Mouse (Mus musculus) myocyte (in vitro differentiated cells): ENCODE data around the gene Gxylt1. TPM values are rescaled to one million over a fixed set of nuclear protein-coding genes. Genes with fewer than 3 reads are reported as not detected.

ENCODE experiments used
- H3K27me3 ChIP-seq: one replicate; pipeline ENCODE4 v1.6.1; 2011; ENCODE audit not compliant: control insufficient read depth, insufficient read depth, insufficient read length
- H3K36me3 ChIP-seq: one replicate; pipeline ENCODE4 v1.6.1; 2011; ENCODE audit not compliant: control insufficient read depth, insufficient read depth
- H3K4me2 ChIP-seq: one replicate; pipeline ENCODE4 v1.6.1; 2011; ENCODE audit warnings: low read depth, control low read depth
- H3K4me3 ChIP-seq: one replicate; pipeline ENCODE4 v1.5.1; 2011; ENCODE audit warnings: mild to moderate bottlenecking, control low read depth, moderate library complexity
- H3K79me2 ChIP-seq: one replicate; pipeline ENCODE4 v1.6.1; 2011; ENCODE audit not compliant: control insufficient read depth, insufficient read depth
- H3ac ChIP-seq: one replicate; pipeline ENCODE4 v1.6.1; 2011; ENCODE audit not compliant: control insufficient read depth, insufficient read length
- CEBPB ChIP-seq: IDR thresholded peaks from 2 replicates; pipeline ENCODE4 v1.6.1; 2011; ENCODE audit warnings: mild to moderate bottlenecking, moderate library complexity; ENCODE audit not compliant: poor library complexity, insufficient read depth, severe bottlenecking
- E2F4 ChIP-seq: IDR thresholded peaks from one replicate; pipeline ENCODE4 v1.6.1; 2011; ENCODE audit warnings: mild to moderate bottlenecking, control low read depth, moderate library complexity; ENCODE audit not compliant: insufficient read depth
- MAX ChIP-seq: IDR thresholded peaks from one replicate; pipeline ENCODE4 v1.6.1; 2011; ENCODE audit warnings: low read depth, mild to moderate bottlenecking, control low read depth
- MYOD1 ChIP-seq, 3 experiments: IDR thresholded peaks; one replicate each; pipeline ENCODE4 v1.6.1; 2011; ENCODE audit warnings: control low read depth in 2 of 3, low read depth in 2 of 3, mild to moderate bottlenecking in 2 of 3, moderate library complexity in 1 of 3; ENCODE audit not compliant: insufficient read length in 2 of 3, control insufficient read depth in 1 of 3
- MYOG ChIP-seq, 3 experiments: IDR thresholded peaks; one replicate each; pipeline ENCODE4 v1.6.1; 2011; ENCODE audit warnings: control low read depth in 2 of 3, low read depth in 2 of 3, mild to moderate bottlenecking in 2 of 3; ENCODE audit not compliant: insufficient read length in 2 of 3, control insufficient read depth in 1 of 3, insufficient read depth in 1 of 3
- POLR2A ChIP-seq: IDR thresholded peaks from one replicate; pipeline ENCODE4 v1.6.1; 2011; ENCODE audit warnings: low read depth, mild to moderate bottlenecking, control low read depth, moderate library complexity; ENCODE audit not compliant: insufficient read length
- POLR2AphosphoS2 ChIP-seq: IDR thresholded peaks from one replicate; pipeline ENCODE4 v1.6.1; 2011; ENCODE audit warnings: low read depth, control low read depth; ENCODE audit not compliant: insufficient read length
- REST ChIP-seq: IDR thresholded peaks from one replicate; pipeline ENCODE4 v1.6.1; 2011; ENCODE audit warnings: mild to moderate bottlenecking, control low read depth, moderate library complexity; ENCODE audit not compliant: insufficient read depth, insufficient read length
- SRF ChIP-seq: IDR thresholded peaks from one replicate; pipeline ENCODE4 v1.6.1; 2011; ENCODE audit warnings: low read depth; ENCODE audit not compliant: control insufficient read depth, insufficient read length
- TCF12 ChIP-seq: IDR thresholded peaks from one replicate; pipeline ENCODE4 v1.6.1; 2011; ENCODE audit warnings: mild to moderate bottlenecking, control low read depth; ENCODE audit not compliant: poor library complexity, insufficient read depth, severe bottlenecking
- TCF3 ChIP-seq: IDR thresholded peaks from one replicate; pipeline ENCODE4 v1.6.1; 2011; ENCODE audit warnings: low read depth, control low read depth; ENCODE audit not compliant: insufficient read length
- USF1 ChIP-seq: IDR thresholded peaks from one replicate; pipeline ENCODE4 v1.6.1; 2011; ENCODE audit warnings: low read depth, mild to moderate bottlenecking, control low read depth, moderate library complexity
- polyA plus RNA-seq: library from polyadenylated mRNA; unstranded; fragments of >200 nt; fragmentation: generic; extraction: Trizol; gene quantifications from one replicate; pipeline ENCODE4 v1.2.1, GENCODE M21; 2012; ENCODE audit warnings: missing spikeins

Gxylt1 gene
- polyA plus RNA-seq, 1 experiment, result 3.6 TPM

GRCm38 (mm10) chr15:93228375-93228774 is 46.6 kb downstream of the Gxylt1 start:
- no peak overlapping the region for H3ac ChIP-seq
- H3K4me3 ChIP-seq, result no peak overlapping the region
- H3K4me2 ChIP-seq, result no peak overlapping the region
- no peaks in the 10 kb centered on the region for H3K36me3 ChIP-seq
- peaks cover 4% of the 10 kb centered on the region for H3K27me3 ChIP-seq
- TF ChIP-seq POLR2AphosphoS2 (no peak), E2F4 (no peak), MAX (no peak), REST (no peak), POLR2A (no peak), MYOG (IDR thresholded peaks at IDR 0.05; ENCODE audit: control insufficient read depth in 1 of 3, insufficient read depth in 1 of 3, insufficient read length in 2 of 3, low read depth in 2 of 3) (no peak)
- no peaks in the 10 kb centered on the region for H3K79me2 ChIP-seq

GRCm38 (mm10) chr15:93227764-93228079 is 47.3 kb downstream of the Gxylt1 start:
- Histone ChIP-seq H3ac (no peak overlapping the region), H3K79me2 (no peaks in the 10 kb centered on the region)

GRCm38 (mm10) chr15:93226930-93227763 is 47.8 kb downstream of the Gxylt1 start:
- Histone ChIP-seq H3K4me2 (no peak overlapping the region), H3K4me3 (no peak overlapping the region), H3K79me2 (no peaks in the 10 kb centered on the region), H3K27me3 (peaks cover 4% of the 10 kb centered on the region), H3K36me3 (no peaks in the 10 kb centered on the region), H3ac (no peak overlapping the region)
- TF ChIP-seq TCF12 (no peak), POLR2A (no peak), CEBPB (no peak), MYOD1 (IDR thresholded peaks at IDR 0.05; ENCODE audit: control insufficient read depth in 1 of 3, insufficient read length in 2 of 3, low read depth in 2 of 3) (no peak), MYOG (IDR thresholded peaks at IDR 0.05; ENCODE audit: control insufficient read depth in 1 of 3, insufficient read depth in 1 of 3, insufficient read length in 2 of 3, low read depth in 2 of 3) (no peak), MAX (no peak), USF1 (no peak), TCF3 (no peak), E2F4 (no peak), REST (no peak), POLR2AphosphoS2 (no peak), SRF (no peak)

More at GRCm38 (mm10) chr15:93227764-93228079, 47.3 kb downstream of the Gxylt1 start:
- Histone ChIP-seq H3K4me3 (no peak overlapping the region), H3K27me3 (peaks cover 4% of the 10 kb centered on the region), H3K36me3 (no peaks in the 10 kb centered on the region), H3K4me2 (no peak overlapping the region)
- TF ChIP-seq CEBPB (no peak), SRF (no peak), TCF3 (no peak), MYOG (IDR thresholded peaks at IDR 0.05; ENCODE audit: control insufficient read depth in 1 of 3, insufficient read depth in 1 of 3, insufficient read length in 2 of 3, low read depth in 2 of 3) (no peak), USF1 (no peak), E2F4 (no peak), MAX (no peak), POLR2AphosphoS2 (no peak), POLR2A (no peak), TCF12 (no peak), MYOD1 (IDR thresholded peaks at IDR 0.05; ENCODE audit: control insufficient read depth in 1 of 3, insufficient read length in 2 of 3, low read depth in 2 of 3) (no peak), REST (no peak)

- no peak overlapping the region for H3K4me3 ChIP-seq
- H3K27me3 ChIP-seq, result no peaks in the 10 kb centered on the region
- H3K36me3 ChIP-seq, result no peaks in the 10 kb centered on the region
- no peak for TF ChIP-seq TCF3
- no peak for TF ChIP-seq CEBPB
- no peak for TF ChIP-seq TCF12
- no peak for TF ChIP-seq E2F4
- TF ChIP-seq POLR2AphosphoS2, result no peak
- TF ChIP-seq MAX, result no peak
- no peaks in the 10 kb centered on the region for H3K79me2 ChIP-seq
- no peak overlapping the region for H3K4me2 ChIP-seq
- H3ac ChIP-seq, result no peak overlapping the region
These were observed 52.5 kb downstream of the Gxylt1 start for GRCm38 (mm10) chr15:93222475-93222874.

GRCm38 (mm10) chr15:93212617-93213016 is 62.4 kb downstream of the Gxylt1 start:
- Histone ChIP-seq H3ac (no peak overlapping the region), H3K4me3 (no peak overlapping the region), H3K27me3 (peaks cover 15% of the 10 kb centered on the region), H3K79me2 (no peaks in the 10 kb centered on the region), H3K4me2 (no peak overlapping the region), H3K36me3 (no peaks in the 10 kb centered on the region)
- TF ChIP-seq CEBPB (no peak), MYOD1 (IDR thresholded peaks at IDR 0.05; ENCODE audit: control insufficient read depth in 1 of 3, insufficient read length in 2 of 3, low read depth in 2 of 3) (no peak), REST (no peak), POLR2AphosphoS2 (no peak), TCF12 (no peak), MYOG (IDR thresholded peaks at IDR 0.05; ENCODE audit: control insufficient read depth in 1 of 3, insufficient read depth in 1 of 3, insufficient read length in 2 of 3, low read depth in 2 of 3) (no peak), SRF (no peak), E2F4 (no peak), POLR2A (no peak), TCF3 (no peak), USF1 (no peak), MAX (no peak)
